Mouse (Mus musculus) mouse trophoblast stem cell (cell line): Measurements from ENCODE around the gene Ryr2.

Source experiments
- in situ Hi-C, 2 experiments: fragments of 300-500 bp; cut with MseI, MboI; formaldehyde crosslinking; loops; 2 replicates in 1 of 2; 3 replicates in 1 of 2; pipeline ENCODE4 v1.15.1; 2025

Gene Ryr2

DNA sequence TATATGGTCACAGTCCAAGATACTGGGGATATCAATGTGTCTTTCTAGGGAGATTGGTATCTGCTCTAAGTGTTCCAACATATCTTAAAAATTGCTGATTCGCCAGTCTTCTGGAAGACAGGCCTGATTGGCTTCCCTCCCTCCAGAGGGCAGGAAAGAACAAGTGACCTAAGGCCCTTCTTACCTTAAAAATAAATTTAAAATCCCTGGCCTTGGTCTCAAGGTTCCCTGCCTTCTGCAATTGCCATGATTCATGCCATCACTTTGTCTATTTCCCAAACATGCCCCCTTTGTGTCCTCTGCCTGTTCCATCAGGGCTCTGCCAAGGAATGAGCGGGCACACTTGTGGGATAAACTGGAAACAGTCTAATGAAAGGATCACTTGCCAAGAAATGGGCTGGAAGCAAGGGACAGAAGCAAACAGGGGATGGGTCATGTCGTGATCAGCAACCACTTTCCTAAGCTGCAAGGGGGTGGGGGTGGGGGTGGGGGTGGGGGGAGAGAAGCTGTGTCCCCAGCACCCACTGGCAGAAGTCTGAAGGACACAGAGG lies 10.3 kb downstream of the Ryr2 start:
- in situ Hi-C loops: no loop called here

DNA sequence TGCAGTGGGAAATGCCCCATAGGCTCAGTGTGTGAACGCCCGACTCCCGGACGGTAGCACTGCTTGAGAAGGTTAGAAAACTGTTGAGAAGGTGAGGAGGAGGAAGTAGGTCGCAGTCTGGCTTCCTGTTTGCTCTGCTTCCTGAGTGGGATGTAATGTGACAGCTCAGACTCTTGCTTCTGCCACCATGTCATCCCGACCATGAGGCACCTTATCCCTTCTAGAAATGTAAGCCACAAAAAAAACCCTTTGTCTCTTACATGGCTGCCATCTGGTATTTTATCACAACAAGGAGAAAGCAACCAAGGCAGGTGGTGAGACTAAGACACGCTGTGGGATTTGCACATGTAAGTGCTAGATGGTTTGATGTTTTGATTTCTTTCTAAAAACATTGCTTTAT lies 12.2 kb downstream of the Ryr2 start:
- in situ Hi-C loops: no loop called here

DNA sequence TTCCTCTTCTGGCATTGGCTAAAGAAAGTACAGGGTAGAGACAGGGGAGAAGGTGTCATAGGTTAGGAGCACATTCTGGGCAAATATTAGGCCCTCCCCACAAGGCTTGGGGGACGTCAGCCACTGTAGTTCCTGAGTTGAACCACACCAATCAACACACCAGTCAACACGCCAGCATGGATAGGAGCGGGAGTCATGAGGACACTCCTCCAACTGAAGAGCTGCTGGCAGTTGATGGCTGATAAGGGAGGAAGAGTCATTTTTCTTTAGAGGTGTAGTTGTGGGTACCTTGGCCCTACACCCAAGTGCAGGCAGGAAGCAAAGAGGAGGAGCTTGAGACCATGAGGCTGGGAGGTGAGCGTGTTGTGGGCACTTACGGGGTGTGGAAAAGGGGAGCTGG lies 13.6 kb downstream of the Ryr2 start:
- in situ Hi-C loops: no loop called here

DNA sequence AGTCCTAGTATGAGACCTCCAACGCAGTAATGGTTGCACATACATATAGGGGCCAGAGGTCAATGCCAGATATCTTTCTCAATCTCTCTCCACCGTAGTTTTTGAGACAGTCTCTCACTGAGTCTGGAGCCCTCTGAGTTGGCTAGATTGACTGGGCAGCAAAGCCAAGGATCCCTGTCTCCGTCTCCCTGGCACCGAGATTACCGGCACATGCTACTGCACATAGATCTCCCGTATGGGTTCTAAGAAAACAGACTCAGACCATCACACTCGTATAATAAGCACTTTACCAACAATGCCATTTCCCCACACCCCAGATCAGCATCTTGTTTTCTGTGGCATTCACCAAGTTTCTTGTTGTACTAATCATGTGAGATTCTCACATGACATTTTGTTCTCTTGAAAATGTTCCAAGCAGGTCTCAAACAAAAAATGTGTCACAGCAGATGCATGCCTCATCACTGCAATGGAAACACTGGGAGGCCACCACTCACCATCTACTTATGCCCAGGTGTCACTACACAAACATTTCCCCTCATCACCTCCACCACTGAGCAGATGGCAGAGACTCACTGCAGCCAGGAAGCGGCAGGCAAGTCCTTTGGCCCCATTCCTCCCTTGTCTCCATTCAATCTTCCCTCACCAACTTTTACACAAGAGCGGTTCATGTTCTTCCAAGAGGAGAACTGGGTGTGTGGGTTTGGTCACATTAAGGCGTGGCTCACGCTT lies 14.2 kb downstream of the Ryr2 start:
- in situ Hi-C loops: no loop called here

DNA sequence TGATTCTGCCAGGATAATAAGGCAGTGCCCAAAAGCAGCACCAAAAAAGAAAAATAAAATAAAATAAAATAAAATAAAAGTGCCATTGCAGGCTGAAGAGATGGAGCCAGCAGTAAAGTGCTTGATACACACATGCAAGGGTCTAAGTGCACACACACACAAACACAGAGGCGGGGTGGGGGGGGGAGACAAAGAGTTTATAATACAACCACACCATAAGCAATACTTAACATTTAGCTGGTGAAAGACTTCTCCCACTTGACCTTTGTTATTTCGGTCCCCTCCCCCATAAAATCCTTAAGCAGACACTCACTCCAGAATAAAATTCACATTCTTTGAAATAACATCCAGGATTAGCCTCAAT lies 22.7 kb downstream of the Ryr2 start:
- in situ Hi-C loops: no loop called here

DNA sequence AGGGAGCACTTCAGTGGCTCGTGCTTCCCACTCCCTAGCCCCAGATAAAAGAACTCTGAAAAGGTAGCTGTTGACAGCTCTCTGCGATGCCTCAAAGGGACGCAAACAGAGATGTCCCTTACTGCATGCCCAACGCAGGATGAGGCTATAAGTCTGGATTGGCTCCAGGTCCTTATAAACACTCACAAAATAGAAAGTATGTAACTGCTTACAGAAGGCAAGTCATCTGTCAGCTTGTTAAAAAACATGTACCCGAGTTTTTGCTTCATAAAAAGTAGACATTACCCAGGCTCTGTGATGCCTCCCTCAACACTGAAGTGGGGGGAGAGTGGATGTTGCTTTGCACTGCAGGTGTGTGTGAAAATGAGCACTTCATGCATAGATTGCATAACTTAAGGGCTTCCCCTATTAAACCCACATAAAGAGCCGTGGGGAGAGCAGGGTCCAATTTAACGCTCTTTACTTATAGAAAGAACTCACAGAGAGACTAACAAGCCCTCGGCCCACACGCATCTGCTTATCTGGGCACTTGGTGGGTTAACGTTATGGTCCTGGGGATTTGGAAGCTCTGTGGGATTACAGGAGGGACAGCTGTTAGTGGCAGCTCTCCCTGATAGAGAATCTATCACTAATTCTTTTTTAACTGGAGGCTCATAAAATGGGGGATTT lies 23.2 kb downstream of the Ryr2 start:
- in situ Hi-C loops: no loop called here

DNA sequence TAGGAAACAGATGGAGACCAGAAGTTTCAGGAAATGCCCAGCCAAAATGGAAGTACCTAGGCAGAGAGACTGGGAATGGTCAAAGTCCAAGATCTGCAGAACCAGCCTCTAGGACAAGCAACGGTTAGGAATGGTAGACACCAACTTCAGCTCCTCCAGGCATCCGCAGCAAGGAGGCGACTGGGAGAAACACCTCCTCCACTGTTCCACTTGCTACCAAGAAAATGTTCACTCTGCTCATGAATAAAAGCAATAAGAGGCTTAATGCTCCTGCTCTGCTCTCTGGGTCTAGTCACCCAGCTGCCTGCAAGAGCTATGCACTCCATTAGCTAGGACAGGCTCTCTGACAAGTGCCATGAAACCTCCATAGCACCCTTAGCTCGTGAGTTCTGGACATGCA lies 26.2 kb downstream of the Ryr2 start:
- in situ Hi-C loops: no loop called here

DNA sequence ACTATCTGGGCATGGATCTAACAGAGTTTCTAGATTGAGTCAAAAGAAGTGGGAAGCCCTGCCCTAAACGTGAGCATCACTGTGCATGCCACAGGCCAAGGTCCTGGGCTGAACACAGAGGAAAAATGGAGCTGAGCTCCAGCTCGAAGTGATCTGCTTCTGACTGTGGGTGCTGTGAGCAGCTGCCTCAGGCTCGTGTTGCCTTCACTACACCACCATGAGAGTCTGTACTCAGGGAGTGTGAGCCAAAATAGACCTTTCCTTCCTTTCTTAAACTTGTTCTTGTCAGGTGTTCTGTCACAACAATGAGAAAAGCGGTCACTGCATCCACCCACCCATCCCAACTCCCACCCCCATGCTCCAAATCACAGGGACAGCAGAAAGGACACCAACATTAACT lies 27.2 kb downstream of the Ryr2 start:
- in situ Hi-C loops: no loop called here

DNA sequence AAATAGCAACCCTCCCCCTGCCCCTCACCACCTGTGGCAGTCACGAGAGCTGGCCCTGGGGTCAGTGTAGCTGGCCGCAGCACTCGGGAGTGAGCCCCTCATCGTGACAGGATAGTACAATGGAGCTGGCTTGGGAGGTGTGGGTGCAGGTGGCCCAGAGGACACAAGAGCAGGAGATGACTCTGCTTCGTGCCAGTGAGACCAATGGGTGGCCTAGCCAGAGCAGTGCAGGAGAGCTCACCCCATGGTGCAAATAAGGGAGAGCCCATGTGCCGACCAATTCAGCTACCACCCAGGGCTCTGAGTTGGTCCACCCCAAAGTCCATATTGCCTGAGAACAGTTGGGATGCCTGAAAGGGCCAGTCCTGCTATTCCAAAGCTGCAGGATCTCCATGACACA lies 31.8 kb downstream of the Ryr2 start:
- in situ Hi-C loops: no loop called here

DNA sequence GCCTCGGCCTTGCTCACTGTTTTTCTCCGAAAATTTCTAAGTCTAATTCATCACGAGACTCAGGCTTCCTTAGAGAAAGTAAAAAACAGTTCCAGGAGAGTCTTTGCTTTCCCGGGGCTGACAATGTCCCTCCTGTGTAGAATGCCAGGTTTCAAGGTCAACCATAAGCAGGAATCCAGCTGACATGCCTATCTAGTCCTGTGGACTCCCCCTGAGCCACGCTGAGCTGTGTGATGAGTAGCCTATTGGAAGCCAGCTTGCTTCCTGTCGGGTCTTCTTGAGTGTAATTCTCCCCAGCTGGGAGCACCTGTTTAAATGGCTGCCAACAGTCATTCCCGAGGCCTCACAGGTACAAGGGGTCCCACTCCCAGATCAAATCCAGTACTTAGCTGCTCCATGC lies 34.2 kb downstream of the Ryr2 start:
- in situ Hi-C loops: no loop called here

DNA sequence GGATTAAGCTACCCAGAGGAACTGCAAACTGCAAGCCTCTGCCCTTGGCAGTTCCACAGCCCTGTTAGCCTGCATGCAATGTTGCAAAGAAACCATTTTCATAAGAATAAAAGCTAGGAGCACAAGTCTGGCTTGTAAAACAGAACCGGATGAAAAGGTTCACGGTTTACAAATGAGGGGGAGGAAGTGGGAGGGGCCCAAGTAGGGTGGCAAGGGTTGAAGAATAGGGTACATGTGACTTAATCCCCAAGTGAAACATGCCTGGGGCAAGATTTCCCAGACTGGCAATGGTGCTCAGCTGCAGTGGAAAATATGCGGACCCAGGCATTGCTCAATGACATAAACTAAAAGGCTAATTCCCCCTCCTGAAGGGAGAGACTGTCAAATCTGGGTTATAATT lies 34.6 kb downstream of the Ryr2 start:
- in situ Hi-C loops: no loop called here

DNA sequence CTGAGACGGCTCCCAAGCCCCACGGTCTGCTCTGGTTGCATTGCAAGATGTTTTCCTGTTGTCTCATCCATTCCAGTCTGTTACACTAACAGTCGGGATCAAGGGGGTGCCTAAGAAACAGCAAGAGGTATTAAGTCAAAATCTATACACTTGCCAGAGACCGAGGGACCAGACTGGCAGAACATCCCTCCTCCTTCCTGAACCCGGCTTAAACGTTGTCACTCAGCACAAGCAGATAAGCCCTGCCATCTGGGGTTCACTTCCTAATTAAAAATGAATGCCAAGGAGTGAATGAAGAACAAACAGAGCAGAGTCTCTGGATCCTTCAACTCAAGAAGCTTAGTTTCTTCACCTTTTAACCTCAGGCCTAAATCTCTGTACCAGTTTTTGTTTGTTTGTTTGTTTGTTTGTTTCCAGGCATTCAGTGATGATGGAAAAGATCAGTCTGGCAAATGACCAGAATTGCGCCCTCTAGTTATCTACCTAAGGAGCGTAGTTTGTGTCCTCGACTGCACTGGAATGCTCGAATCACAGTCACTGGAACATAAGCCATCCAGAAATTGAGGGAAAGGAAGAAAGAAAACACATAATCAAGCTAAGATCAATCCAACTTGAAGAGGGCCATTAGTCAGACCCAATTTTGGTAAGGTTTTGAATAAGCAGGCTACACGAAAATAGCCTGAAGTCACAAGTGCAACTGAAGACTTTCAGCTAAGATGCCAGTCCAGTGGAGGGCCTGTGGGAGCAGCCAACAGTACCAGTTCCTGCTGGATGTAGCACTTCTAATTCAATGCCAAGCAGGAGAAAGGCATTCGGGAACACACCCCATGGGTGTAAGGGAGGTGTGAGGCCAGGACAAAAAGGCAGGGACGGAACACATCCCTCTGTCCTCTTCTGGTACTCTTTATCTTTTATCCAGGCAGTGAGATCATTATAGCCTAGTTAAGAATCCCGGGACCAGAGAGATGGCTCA lies 36.3 kb downstream of the Ryr2 start:
- in situ Hi-C loops: no loop called here

DNA sequence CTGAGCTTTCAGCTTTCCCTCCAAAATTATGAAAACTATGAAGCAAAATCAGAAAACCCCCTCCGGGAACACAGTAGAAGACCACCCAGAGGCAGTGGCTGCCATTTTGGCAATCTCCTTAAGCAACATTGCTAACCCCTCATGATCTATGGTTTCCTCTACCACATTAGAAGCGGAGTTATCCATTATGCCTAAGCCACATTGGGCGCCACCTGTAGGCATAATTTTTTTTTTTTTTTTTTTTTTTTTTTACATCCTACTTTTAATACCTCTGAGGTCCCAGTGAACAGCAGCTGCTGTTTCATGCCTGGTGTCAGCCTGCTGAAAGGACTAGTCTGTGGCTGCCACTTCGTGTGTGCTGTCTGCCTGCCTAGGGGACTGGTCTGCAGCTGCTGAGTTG lies 42.2 kb downstream of the Ryr2 start:
- in situ Hi-C loops: no loop called here

DNA sequence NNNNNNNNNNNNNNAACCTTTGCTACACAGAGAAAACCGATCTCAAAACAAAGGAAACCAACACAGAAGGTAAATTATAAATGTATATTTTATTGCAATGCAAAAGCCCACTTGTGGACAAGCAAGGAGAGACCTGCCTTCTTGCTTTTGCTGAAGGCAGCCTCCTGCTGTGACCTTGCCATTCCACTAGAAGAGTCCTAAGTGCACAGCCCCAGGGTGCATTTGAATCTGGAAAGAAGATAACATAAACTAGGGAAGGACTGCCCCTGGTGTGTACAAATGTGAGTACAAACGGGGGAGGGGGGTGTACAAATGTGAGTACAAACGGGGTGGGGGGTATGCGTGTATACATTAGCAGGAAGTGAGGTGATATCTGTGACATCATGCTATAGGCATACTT lies 43.2 kb downstream of the Ryr2 start:
- in situ Hi-C loops: no loop called here

DNA sequence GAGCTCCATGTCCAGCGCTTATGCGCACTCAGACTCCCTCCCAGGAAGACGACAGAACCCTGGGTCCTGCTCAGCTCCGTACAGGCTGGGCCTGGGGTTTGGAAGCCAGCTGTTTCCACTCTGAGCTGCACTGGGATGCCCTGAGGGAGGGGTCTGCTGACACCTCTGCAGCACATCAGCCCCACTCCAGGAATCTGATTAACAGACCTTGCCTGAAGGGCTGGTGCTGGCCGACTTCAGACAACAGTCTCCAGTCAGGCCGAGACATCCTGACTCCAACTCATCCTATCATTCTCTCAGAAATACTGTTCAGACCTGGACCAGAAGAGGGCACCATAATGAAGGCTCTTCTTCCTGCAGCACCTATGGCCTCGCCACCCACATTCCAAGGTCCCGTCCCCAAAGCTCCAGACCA lies 49.4 kb downstream of the Ryr2 start:
- in situ Hi-C loops: no loop called here

DNA sequence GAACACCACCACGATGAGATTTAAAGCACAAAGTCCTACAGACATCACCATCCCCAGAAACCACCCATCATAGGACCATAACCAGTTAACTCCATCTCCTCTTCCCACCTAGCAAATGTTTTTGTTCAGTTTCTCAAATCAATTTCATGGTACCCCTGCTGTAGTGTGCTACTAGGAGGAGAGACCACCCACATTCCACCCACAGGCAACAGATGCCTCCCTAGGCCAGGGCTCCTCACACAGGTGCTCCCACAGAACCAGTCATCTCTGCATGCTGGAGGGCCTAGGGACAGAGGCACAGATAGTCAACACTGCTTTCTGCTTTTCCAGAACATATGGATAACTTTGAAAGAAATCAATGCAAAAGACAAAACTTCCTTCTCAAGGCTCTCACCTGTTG lies 50.8 kb downstream of the Ryr2 start:
- in situ Hi-C loops: no loop called here

DNA sequence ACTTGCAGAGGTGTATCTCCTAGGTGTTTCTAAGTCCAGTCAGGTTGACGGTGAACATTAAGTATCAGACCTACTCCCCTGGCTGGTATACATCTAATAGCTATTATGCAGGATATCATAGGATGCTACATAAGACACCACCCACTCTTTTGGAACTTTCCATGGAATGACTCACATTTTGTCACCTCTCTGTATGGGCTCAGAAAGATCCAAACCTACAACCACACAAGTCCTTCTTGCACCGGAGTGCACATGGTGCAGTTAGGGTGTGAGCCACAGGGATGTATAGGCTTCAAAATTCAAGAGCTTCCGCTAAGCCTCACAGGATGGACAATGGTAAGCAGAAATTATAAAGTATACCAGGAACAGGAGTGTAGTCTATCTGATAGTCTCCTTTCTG lies 52.8 kb downstream of the Ryr2 start:
- in situ Hi-C loops: no loop called here

DNA sequence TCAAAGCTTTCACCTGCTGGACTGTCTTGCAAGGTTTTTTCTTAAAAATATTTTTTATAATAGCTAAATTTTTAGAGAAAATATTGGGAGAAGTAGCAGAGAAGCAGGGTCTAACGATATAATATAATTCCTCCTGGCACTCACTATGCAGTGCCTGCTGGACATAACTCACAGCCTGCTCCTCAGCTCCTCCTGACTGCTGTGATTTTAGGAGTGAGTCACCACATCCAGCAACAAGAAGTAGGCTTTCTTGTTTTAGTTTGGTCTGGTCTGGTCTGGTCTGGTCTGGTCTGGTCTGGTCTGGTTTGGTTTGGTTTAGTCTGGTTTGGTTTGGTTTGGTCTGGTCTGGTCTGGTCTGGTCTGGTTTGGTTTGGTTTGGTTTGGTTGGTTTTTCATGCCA lies 55.9 kb downstream of the Ryr2 start:
- in situ Hi-C loops: no loop called here

DNA sequence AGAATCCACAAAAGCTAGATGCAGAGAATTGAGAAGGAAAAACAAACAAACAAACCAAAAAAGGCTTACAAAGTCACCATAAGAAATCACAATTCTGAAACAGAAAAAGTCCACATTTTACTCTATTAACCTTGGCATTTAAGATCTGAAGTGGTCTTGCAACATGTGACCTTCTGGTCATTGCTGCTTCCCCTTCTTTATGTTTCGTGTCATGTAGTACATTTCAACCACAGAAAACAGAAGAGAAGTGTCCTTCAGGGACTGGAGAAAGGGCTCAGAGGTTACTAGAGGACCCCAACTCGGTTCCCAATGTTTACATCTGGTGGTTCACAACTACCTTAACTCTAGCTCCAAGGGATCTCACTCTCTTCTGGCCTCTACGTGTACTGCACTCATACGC lies 59.7 kb downstream of the Ryr2 start:
- in situ Hi-C loops: no loop called here

DNA sequence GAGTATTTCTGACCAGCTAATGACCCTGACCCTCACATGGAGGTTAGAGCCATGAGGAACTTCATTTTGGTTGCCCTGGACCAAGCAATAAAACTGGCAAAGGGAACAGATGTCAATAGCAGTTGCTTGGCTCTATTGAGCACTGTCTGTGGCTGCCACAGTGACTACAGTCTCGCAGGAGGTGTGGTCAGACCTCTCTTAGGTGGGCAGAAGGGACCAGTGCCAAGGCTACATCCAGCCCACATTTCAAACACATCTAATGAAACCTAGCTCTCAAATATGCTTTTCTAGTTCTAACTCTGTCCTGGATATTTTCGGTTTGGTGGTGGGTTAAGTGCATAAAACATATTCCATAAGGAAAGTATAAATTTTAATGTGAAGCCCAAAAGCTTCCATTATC lies 62.0 kb downstream of the Ryr2 start:
- in situ Hi-C loops: no loop called here

DNA sequence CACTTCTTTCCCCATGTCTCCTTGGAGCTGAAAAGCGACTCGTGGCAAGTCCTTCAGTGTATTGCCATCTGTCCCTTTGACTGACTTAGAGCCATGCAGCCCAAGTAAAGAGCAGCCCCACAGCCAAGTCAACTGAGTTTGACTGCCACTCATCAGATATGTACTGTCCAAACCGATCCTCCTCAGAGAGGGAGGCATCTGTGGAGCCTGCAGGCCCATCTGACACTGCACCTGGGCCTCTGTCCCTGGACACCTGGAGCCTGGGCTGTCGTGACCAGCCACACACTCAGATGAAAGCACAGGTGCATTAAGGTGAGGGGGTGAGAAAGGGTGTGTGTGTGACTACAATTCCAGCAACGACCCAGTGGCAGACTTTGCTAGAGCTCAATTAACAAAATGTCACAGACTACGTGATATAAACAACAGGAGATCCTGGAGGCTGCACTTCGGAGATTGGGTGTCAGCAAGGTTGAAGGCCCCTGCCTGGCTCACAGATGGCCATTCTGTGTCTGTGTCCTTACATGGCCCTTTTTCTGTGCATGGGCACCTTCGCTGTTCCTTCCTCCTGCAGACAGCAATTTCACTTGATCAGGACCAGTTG lies 63.8 kb downstream of the Ryr2 start:
- in situ Hi-C loops: no loop called here

DNA sequence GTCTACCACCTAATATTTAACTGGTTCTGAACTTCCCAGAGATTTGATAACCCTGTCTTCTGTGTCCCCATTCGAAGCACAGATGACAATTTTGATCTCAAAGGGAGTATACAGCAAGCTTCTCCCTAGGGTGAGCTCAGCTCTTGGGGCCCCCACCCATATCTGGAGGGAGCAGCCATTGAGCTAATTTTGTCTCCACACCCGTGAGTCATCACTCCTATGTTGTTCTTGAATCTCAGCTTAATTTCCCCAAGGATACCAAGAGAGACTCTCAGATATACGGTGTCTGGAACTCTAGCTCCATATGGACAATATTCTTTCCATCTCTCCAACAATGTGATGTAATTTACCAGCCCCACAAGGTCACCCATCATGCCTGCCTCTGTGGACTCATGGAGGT lies 66.8 kb downstream of the Ryr2 start:
- in situ Hi-C loops: no loop called here
